Mouse (Mus musculus): ENCODE results near the gene Uggt2. TPM values are rescaled to one million over a fixed set of nuclear protein-coding genes. Genes with fewer than 3 reads are reported as not detected.

The Uggt2 gene
- total and polyA plus RNA-seq, 2 experiments from 2014 or later = 12.6 to 31.0 TPM

GRCm38 (mm10) chr14:119127330-119127729 lies 28.1 kb upstream of the Uggt2 start:
- Histone ChIP-seq H3K4me3 (ENCODE audit: low read depth, low read length) (no peak overlapping the region), H3K4me1 (ENCODE audit: insufficient read depth, low read length) (no peaks in the 10 kb centered on the region), H3K9me3 (ENCODE audit: low read length) (no peaks in the 10 kb centered on the region), H3K27me3 (ENCODE audit: insufficient read depth, low read length) (no peaks in the 10 kb centered on the region), H3K27ac (ENCODE audit: low read depth, low read length) (no peak overlapping the region), H3K4me2 (ENCODE audit: low read depth, low read length, poor library complexity, severe bottlenecking) (no peak overlapping the region), H3K9ac (replicated peaks; ENCODE audit: low read length, poor library complexity, severe bottlenecking) (no peak overlapping the region), H3K36me3 (ENCODE audit: insufficient read depth, low read length) (no peaks in the 10 kb centered on the region)
- 92% methylated on average over 2 of the region's 2 CpGs for WGBS
- ATAC-seq (ENCODE audit: low FRiP score) (no peak), DNase-seq (ENCODE audit: low spot score) (no peak)
- no peak for TF ChIP-seq CTCF (IDR thresholded peaks at IDR 0.05)

GRCm38 (mm10) chr14:119125840-119126239 lies 26.6 kb upstream of the Uggt2 start:
- Histone ChIP-seq H3K4me1 (ENCODE audit: insufficient read depth, low read length) (no peaks in the 10 kb centered on the region), H3K36me3 (ENCODE audit: insufficient read depth, low read length) (no peaks in the 10 kb centered on the region), H3K4me2 (ENCODE audit: low read depth, low read length, poor library complexity, severe bottlenecking) (no peak overlapping the region), H3K9ac (replicated peaks; ENCODE audit: low read length, poor library complexity, severe bottlenecking) (no peak overlapping the region), H3K9me3 (ENCODE audit: low read length) (no peaks in the 10 kb centered on the region), H3K4me3 (ENCODE audit: low read depth, low read length) (no peak overlapping the region), H3K27me3 (ENCODE audit: insufficient read depth, low read length) (no peaks in the 10 kb centered on the region), H3K27ac (ENCODE audit: low read depth, low read length) (no peak overlapping the region)
- 32% methylated on average over 4 of the region's 4 CpGs for WGBS
- ATAC-seq (ENCODE audit: low FRiP score) (no peak), DNase-seq (ENCODE audit: low spot score) (no peak)
- TF ChIP-seq CTCF (IDR thresholded peaks at IDR 0.05) = no peak

GRCm38 (mm10) chr14:119124061-119124460 lies 24.8 kb upstream of the Uggt2 start:
- no peak overlapping the region for H3K27ac ChIP-seq (ENCODE audit: low read depth, low read length)
- H3K27me3 ChIP-seq (ENCODE audit: insufficient read depth, low read length) = no peaks in the 10 kb centered on the region
- no peak overlapping the region for H3K9ac ChIP-seq (replicated peaks; ENCODE audit: low read length, poor library complexity, severe bottlenecking)
- H3K4me2 ChIP-seq (ENCODE audit: low read depth, low read length, poor library complexity, severe bottlenecking) = peak overlapping the region; percentile 53
- no peaks in the 10 kb centered on the region for H3K4me1 ChIP-seq (ENCODE audit: insufficient read depth, low read length)
- DNase-seq (ENCODE audit: low spot score) = peak; percentile 83
- TF ChIP-seq CTCF (IDR thresholded peaks at IDR 0.05) = peak; percentile 91
- H3K36me3 ChIP-seq (ENCODE audit: insufficient read depth, low read length) = no peaks in the 10 kb centered on the region
- H3K4me3 ChIP-seq (ENCODE audit: low read depth, low read length) = peak overlapping the region; percentile 31; the same call in 1 of the 2 replicates
- 22% methylated on average over 3 of the region's 3 CpGs for WGBS
- H3K9me3 ChIP-seq (ENCODE audit: low read length) = no peaks in the 10 kb centered on the region
- ATAC-seq (ENCODE audit: low FRiP score) = peak; percentile 74

- 6% methylated on average over 12 of the region's 12 CpGs for WGBS
Measured at GRCm38 (mm10) chr14:119123582-119123981, 24.4 kb upstream of the Uggt2 start.

GRCm38 (mm10) chr14:119112558-119112957 lies 13.3 kb upstream of the Uggt2 start:
- H3K4me2 ChIP-seq (ENCODE audit: low read depth, low read length, poor library complexity, severe bottlenecking) = no peak overlapping the region
- DNase-seq (ENCODE audit: low spot score) = peak; percentile 50
- no peaks in the 10 kb centered on the region for H3K4me1 ChIP-seq (ENCODE audit: insufficient read depth, low read length)
- H3K27ac ChIP-seq (ENCODE audit: low read depth, low read length) = no peak overlapping the region
- 75% methylated on average over 6 of the region's 6 CpGs for WGBS
- H3K27me3 ChIP-seq (ENCODE audit: insufficient read depth, low read length) = no peaks in the 10 kb centered on the region
- no peak overlapping the region for H3K4me3 ChIP-seq (ENCODE audit: low read depth, low read length)
- H3K36me3 ChIP-seq (ENCODE audit: insufficient read depth, low read length) = no peaks in the 10 kb centered on the region
- H3K9me3 ChIP-seq (ENCODE audit: low read length) = 0 out of 2 replicates have a peak, but pooled peaks cover 2% of the 10 kb centered on the region
- no peak overlapping the region for H3K9ac ChIP-seq (replicated peaks; ENCODE audit: low read length, poor library complexity, severe bottlenecking)
- no peak for ATAC-seq (ENCODE audit: low FRiP score)
- TF ChIP-seq CTCF (IDR thresholded peaks at IDR 0.05) = peak; percentile 65

More at GRCm38 (mm10) chr14:119123582-119123981, 24.4 kb upstream of the Uggt2 start:
- DNase-seq (ENCODE audit: low spot score) = no peak
- no peaks in the 10 kb centered on the region for H3K27me3 ChIP-seq (ENCODE audit: insufficient read depth, low read length)
- peak overlapping the region; percentile 31 for H3K4me3 ChIP-seq (ENCODE audit: low read depth, low read length)
- no peaks in the 10 kb centered on the region for H3K9me3 ChIP-seq (ENCODE audit: low read length)
- no peak overlapping the region for H3K9ac ChIP-seq (replicated peaks; ENCODE audit: low read length, poor library complexity, severe bottlenecking)
- no peaks in the 10 kb centered on the region for H3K4me1 ChIP-seq (ENCODE audit: insufficient read depth, low read length)
- no peaks in the 10 kb centered on the region for H3K36me3 ChIP-seq (ENCODE audit: insufficient read depth, low read length)
- ATAC-seq (ENCODE audit: low FRiP score) = 0 out of 2 replicates have a peak, but pooled peaks have one; percentile 13
- peak overlapping the region; percentile 53 for H3K4me2 ChIP-seq (ENCODE audit: low read depth, low read length, poor library complexity, severe bottlenecking)
- no peak for TF ChIP-seq CTCF (IDR thresholded peaks at IDR 0.05)
- 0 out of 2 replicates have a peak overlapping the region, but pooled peaks have one; percentile 38 for H3K27ac ChIP-seq (ENCODE audit: low read depth, low read length)

- peak; percentile 51 for DNase-seq (ENCODE audit: low spot score)
- Histone ChIP-seq H3K9ac (replicated peaks; ENCODE audit: low read length, poor library complexity, severe bottlenecking) (no peak overlapping the region), H3K4me2 (ENCODE audit: low read depth, low read length, poor library complexity, severe bottlenecking) (no peak overlapping the region), H3K4me3 (ENCODE audit: low read depth, low read length) (no peak overlapping the region), H3K4me1 (ENCODE audit: insufficient read depth, low read length) (no peaks in the 10 kb centered on the region), H3K36me3 (ENCODE audit: insufficient read depth, low read length) (no peaks in the 10 kb centered on the region), H3K27ac (ENCODE audit: low read depth, low read length) (no peak overlapping the region), H3K9me3 (ENCODE audit: low read length) (no peaks in the 10 kb centered on the region), H3K27me3 (ENCODE audit: insufficient read depth, low read length) (no peaks in the 10 kb centered on the region)
- ATAC-seq (ENCODE audit: low FRiP score) = no peak; the same call in 1 of the 2 replicates
- TF ChIP-seq CTCF (IDR thresholded peaks at IDR 0.05) = peak; percentile 68
- 72% methylated on average over 3 of the region's 3 CpGs for WGBS
Measured at GRCm38 (mm10) chr14:119109776-119110218, 10.6 kb upstream of the Uggt2 start.
